Mouse (Mus musculus): ENCODE data around the gene Ston2. TPM values are rescaled to one million over a fixed set of nuclear protein-coding genes. Genes with fewer than 3 reads are reported as not detected.

The Ston2 gene
- total and polyA plus RNA-seq, 2 experiments from 2014 or later = 7.7 to 21.9 TPM

DNA sequence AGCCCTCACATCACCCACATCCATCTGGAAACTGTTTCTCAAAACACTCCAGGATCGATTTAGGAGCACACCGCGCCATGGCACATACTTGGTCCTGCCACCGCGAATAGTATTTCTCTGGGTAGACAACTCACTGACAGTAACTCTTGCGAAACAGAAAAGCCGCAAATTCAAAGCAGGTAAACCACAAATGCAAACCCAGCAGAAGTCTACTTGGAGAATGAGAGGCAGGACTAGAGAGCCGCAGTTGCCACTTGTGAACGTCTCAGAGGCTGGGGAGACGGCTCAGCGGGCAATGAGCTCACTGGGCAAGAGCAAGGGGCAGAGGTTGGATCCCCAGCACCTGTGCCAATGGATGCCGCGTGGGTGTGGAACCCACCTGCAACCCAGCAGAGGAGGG, 22.7 kb downstream of the Ston2 start:
- no peak for ATAC-seq
- H3K4me2 ChIP-seq (ENCODE audit: low read depth, low read length) = no peak overlapping the region
- DNase-seq (ENCODE audit: low spot score) = no peak
- no peak overlapping the region for H3K9ac ChIP-seq (replicated peaks; ENCODE audit: low read length)
- no peaks in the 10 kb centered on the region for H3K9me3 ChIP-seq (ENCODE audit: low read length)
- H3K36me3 ChIP-seq (ENCODE audit: insufficient read depth, low read length) = no peaks in the 10 kb centered on the region
- TF ChIP-seq CTCF (IDR thresholded peaks at IDR 0.05; ENCODE audit: low read depth) = no peak
- peaks cover 13% of the 10 kb centered on the region for H3K4me1 ChIP-seq (ENCODE audit: insufficient read depth, low read length)
- no peak overlapping the region for H3K4me3 ChIP-seq (ENCODE audit: low read length)
- no peak overlapping the region for H3K27ac ChIP-seq
- no peaks in the 10 kb centered on the region for H3K27me3 ChIP-seq (ENCODE audit: insufficient read depth, low read length)
- 64% methylated on average over 13 of the region's 13 CpGs for WGBS

DNA sequence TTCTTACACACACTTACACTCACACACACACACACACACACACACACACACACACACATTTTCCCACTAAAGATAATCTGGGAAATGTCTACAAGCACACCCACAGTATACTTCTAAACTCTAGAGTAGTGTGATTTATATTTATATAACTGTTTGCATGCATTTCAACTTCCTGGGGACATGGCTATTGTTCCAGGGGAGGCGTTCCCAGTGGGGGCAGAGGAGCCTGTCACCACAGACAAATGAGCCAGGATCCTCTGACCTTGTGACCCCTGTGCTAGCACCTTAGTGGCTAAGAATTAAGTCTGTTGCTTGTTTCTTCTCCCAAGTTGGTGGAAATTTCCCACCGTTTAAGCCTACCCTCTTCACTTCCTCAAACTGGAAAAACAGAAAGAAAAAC, 23.1 kb downstream of the Ston2 start:
- WGBS = 25% methylated on average over 2 of the region's 2 CpGs

DNA sequence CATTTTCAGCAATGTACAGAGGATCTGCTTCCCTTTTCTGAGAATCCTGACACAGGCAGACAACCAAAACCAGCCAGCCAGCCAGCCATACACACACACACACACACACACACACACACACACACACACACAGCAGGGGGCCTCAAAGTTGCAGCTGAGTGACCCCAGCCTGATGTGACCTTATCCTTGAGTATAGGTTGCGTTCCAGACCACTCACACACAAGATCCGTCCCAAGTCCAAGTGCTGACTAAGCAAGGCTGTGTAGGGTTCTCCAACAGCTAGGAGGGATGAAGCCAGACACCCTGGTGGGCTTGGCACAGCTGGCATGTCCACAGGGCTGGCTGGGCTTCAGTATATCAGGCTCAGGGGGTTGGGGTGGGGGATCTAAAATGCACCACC, 23.7 kb downstream of the Ston2 start:
- H3K4me1 ChIP-seq (ENCODE audit: insufficient read depth, low read length) = peaks cover 13% of the 10 kb centered on the region
- no peak overlapping the region for H3K4me2 ChIP-seq (ENCODE audit: low read depth, low read length)
- no peak for TF ChIP-seq CTCF (IDR thresholded peaks at IDR 0.05; ENCODE audit: low read depth)
- H3K36me3 ChIP-seq (ENCODE audit: insufficient read depth, low read length) = no peaks in the 10 kb centered on the region
- no peak for DNase-seq (ENCODE audit: low spot score)
- H3K4me3 ChIP-seq (ENCODE audit: low read length) = no peak overlapping the region
- no peaks in the 10 kb centered on the region for H3K9me3 ChIP-seq (ENCODE audit: low read length)
- H3K9ac ChIP-seq (replicated peaks; ENCODE audit: low read length) = no peak overlapping the region
- H3K27ac ChIP-seq = no peak overlapping the region
- WGBS = 54% methylated on average over 2 of the region's 2 CpGs
- H3K27me3 ChIP-seq (ENCODE audit: insufficient read depth, low read length) = no peaks in the 10 kb centered on the region
- ATAC-seq = no peak

More for the DNA sequence above, 23.1 kb downstream of the Ston2 start:
- Histone ChIP-seq H3K36me3 (ENCODE audit: insufficient read depth, low read length) (no peaks in the 10 kb centered on the region), H3K4me3 (ENCODE audit: low read length) (no peak overlapping the region), H3K27ac (no peak overlapping the region), H3K27me3 (ENCODE audit: insufficient read depth, low read length) (no peaks in the 10 kb centered on the region), H3K4me1 (ENCODE audit: insufficient read depth, low read length) (peaks cover 13% of the 10 kb centered on the region), H3K9ac (replicated peaks; ENCODE audit: low read length) (no peak overlapping the region), H3K4me2 (ENCODE audit: low read depth, low read length) (no peak overlapping the region), H3K9me3 (ENCODE audit: low read length) (no peaks in the 10 kb centered on the region)
- no peak for ATAC-seq
- no peak for TF ChIP-seq CTCF (IDR thresholded peaks at IDR 0.05; ENCODE audit: low read depth)
- no peak for DNase-seq (ENCODE audit: low spot score)

DNA sequence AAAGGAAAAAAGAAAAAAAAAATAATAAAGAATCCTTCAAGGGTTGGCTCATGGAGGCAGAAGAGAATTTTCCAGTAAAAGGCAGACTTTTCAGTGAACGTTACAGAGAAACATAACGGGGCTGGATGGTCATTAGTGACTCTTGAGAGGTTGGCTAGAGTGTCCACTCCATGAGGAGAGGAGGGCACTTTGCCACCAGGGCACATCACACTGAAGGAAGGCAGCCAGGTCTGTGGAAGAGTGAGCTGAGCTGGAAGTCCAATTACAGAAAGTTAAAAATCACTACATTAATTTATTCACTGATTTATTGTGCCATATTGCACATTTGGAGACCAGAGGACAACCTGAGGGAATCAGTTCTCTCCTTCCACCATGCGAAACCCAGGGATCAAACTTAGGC, 28.4 kb downstream of the Ston2 start:
- DNase-seq (ENCODE audit: low spot score) = no peak
- Histone ChIP-seq H3K4me3 (ENCODE audit: low read length) (no peak overlapping the region), H3K9ac (replicated peaks; ENCODE audit: low read length) (no peak overlapping the region), H3K4me1 (ENCODE audit: insufficient read depth, low read length) (peaks cover 8% of the 10 kb centered on the region), H3K27ac (no peak overlapping the region), H3K27me3 (ENCODE audit: insufficient read depth, low read length) (no peaks in the 10 kb centered on the region), H3K4me2 (ENCODE audit: low read depth, low read length) (no peak overlapping the region), H3K9me3 (ENCODE audit: low read length) (no peaks in the 10 kb centered on the region), H3K36me3 (ENCODE audit: insufficient read depth, low read length) (no peaks in the 10 kb centered on the region)
- WGBS = 75% methylated on average over 3 of the region's 3 CpGs
- ATAC-seq = no peak
- no peak for TF ChIP-seq CTCF (IDR thresholded peaks at IDR 0.05; ENCODE audit: low read depth)

DNA sequence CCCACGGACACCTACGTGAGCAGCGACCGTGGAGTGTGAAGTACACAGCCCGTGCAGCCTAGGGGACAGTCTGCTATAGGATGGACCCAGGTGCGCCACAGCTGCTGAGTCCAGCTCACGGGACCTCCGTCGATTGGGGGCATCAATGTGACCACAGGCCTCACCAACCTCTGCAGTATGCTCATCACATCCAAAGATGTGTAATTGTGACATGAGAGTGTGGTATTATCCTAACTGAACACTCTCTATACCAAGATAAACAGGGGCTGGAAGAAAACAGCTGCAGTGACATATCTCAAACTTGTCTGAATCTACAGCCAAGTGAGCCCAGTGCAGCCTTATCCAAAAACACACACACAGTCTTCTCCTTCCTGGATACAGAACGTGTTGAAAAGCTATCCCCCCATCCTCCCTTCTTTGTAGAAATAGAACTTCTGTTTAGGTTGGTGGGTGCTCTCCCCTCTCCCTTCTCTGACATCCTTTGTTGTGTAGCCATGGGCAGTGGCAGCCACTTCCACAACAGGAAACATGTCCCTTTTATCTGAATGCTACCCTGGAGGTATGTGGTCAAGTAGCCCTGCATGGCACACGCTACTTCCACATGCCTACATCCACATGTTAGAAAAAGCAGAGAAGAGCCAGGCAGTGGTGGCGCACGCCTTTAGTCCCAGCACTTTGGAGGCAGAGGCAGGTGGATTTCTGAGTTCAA, 30.2 kb downstream of the Ston2 start:
- Histone ChIP-seq H3K36me3 (ENCODE audit: insufficient read depth, low read length) (no peaks in the 10 kb centered on the region), H3K9me3 (ENCODE audit: low read length) (no peaks in the 10 kb centered on the region), H3K4me3 (ENCODE audit: low read length) (no peak overlapping the region), H3K27ac (no peak overlapping the region), H3K4me2 (ENCODE audit: low read depth, low read length) (no peak overlapping the region), H3K27me3 (ENCODE audit: insufficient read depth, low read length) (no peaks in the 10 kb centered on the region), H3K4me1 (ENCODE audit: insufficient read depth, low read length) (no peaks in the 10 kb centered on the region), H3K9ac (replicated peaks; ENCODE audit: low read length) (no peak overlapping the region)
- ATAC-seq (no peak), DNase-seq (ENCODE audit: low spot score) (no peak)
- 78% methylated on average over 13 of the region's 13 CpGs for WGBS
- no peak for TF ChIP-seq CTCF (IDR thresholded peaks at IDR 0.05; ENCODE audit: low read depth)

DNA sequence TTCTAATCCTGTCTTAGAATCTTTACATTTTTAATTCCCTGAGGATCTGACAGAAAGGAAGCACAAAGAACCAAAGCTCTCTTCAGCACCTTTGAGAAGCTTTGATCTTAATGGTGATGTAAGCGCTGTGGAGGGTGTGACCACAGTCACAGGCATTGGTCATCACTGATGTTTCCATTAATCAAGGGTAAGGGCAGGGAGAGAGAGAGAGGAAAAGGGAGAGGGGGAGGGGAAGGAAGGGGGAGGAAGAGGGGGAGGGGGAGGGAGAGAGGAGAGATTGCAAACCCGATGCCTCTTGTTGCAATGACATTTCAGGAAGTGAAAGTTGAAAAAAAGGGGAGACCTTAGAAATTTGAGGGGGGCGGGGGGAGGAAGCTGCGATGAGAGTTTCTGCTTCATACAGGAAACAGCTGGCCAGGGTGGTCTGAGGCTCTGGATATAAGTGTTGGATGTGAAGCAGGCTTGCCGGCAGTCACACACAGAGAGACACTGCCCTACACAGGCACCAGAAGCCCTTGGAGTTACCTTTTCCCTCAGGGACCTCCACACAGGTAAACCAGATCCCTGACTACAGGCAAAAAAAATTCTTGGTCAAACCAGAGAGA, 31.5 kb downstream of the Ston2 start:
- TF ChIP-seq CTCF (IDR thresholded peaks at IDR 0.05; ENCODE audit: low read depth) = no peak
- H3K9ac ChIP-seq (replicated peaks; ENCODE audit: low read length) = no peak overlapping the region
- no peak overlapping the region for H3K4me2 ChIP-seq (ENCODE audit: low read depth, low read length)
- WGBS = 75% methylated on average over 5 of the region's 5 CpGs
- DNase-seq (ENCODE audit: low spot score) (no peak), ATAC-seq (no peak)
- H3K9me3 ChIP-seq (ENCODE audit: low read length) = no peaks in the 10 kb centered on the region
- H3K4me3 ChIP-seq (ENCODE audit: low read length) = no peak overlapping the region
- H3K36me3 ChIP-seq (ENCODE audit: insufficient read depth, low read length) = no peaks in the 10 kb centered on the region
- H3K27me3 ChIP-seq (ENCODE audit: insufficient read depth, low read length) = no peaks in the 10 kb centered on the region
- no peak overlapping the region for H3K27ac ChIP-seq
- no peaks in the 10 kb centered on the region for H3K4me1 ChIP-seq (ENCODE audit: insufficient read depth, low read length)

DNA sequence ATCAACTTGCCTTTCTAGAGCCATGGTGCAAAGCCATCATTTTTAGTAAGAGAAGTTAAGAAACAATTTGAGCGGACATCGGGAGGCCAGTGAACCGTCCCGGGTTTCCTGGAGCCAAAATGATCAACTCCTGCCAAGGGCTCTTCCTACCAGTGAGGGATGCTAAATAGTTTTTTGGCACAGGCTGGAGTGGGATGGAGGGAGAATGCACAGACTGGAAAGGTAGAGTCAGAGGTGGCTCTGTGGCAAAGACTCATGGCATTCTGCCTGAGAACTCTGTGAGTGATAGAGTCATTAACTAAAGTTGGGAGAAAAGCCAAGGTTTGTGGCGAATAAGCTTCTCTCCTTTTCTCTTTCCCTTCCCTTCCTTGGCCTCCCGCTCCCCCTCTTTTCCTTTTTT, 33.6 kb downstream of the Ston2 start:
- TF ChIP-seq CTCF (IDR thresholded peaks at IDR 0.05; ENCODE audit: low read depth) = no peak
- no peak for ATAC-seq
- Histone ChIP-seq H3K36me3 (ENCODE audit: insufficient read depth, low read length) (no peaks in the 10 kb centered on the region), H3K4me2 (ENCODE audit: low read depth, low read length) (no peak overlapping the region), H3K9me3 (ENCODE audit: low read length) (no peaks in the 10 kb centered on the region), H3K27me3 (ENCODE audit: insufficient read depth, low read length) (no peaks in the 10 kb centered on the region), H3K4me1 (ENCODE audit: insufficient read depth, low read length) (no peaks in the 10 kb centered on the region), H3K27ac (no peak overlapping the region), H3K4me3 (ENCODE audit: low read length) (no peak overlapping the region), H3K9ac (replicated peaks; ENCODE audit: low read length) (no peak overlapping the region)
- DNase-seq (ENCODE audit: low spot score) = peak; percentile 80
- WGBS = 38% methylated on average over 6 of the region's 6 CpGs

Measured in hindbrain, postnatal 0 days (tissue).